Mouse (Mus musculus) cerebellum, adult 11-12 months (tissue): ENCODE results near the gene Slc9a9.
"Not testable (repeated sequence)": the region's sequence is repeated elsewhere in the genome, so short reads cannot be mapped to it uniquely, and the experiment has no call there.

Experiments used
- DNase-seq: peaks from one replicate; pipeline ENCODE4 v3.0.0; 2022

Gene Slc9a9

DNA sequence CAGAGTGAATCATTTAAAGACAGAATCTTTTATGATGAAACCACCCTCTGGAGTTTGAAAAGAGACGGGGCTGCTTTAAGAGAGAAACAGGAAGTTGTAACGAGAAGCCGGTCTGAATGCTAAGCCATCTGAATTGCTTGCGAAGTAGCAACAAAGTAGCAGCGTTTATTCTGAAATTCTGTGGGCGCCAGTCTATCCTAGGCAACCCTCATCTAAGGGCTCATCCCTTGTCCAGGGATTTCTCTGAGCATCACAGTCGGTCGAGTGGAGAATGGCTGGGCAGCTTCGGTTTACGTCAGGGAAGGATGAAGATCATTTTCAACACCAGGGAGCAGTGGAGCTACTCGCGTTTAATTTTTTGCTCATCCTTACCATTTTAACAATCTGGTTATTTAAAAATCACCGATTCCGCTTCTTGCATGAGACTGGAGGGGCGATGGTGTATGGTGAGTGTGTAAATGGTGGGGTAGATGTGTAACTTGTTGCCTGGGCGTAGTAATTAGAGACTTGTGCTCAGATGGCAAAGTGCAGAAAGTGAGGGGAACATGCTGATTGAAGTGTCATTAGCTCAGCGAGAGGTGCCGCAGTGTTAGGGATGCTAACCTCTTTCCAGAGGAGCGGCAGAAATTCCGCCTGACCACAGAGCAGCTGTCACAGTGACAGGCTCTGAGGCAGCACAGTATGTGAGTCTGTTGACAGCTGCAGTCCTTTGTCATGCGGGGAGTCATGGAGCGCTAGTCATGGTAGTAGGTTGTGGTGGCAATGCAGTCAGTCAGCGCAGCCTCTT is at the start of gene Slc9a9:
Gene Slc9a9 (plus strand): TSS at position 119 of the 787 bp plus-strand sequence.
- peak; percentile 43 for DNase-seq

GRCm38 (mm10) chr9:94620342-94620741 is 49.4 kb upstream of the Slc9a9 start:
- DNase-seq, result no peak

GRCm38 (mm10) chr9:94620846-94621245 is 48.9 kb upstream of the Slc9a9 start:
- no peak for DNase-seq

- no peak for DNase-seq
Measured at GRCm38 (mm10) chr9:94621902-94622301, 47.8 kb upstream of the Slc9a9 start.

DNA sequence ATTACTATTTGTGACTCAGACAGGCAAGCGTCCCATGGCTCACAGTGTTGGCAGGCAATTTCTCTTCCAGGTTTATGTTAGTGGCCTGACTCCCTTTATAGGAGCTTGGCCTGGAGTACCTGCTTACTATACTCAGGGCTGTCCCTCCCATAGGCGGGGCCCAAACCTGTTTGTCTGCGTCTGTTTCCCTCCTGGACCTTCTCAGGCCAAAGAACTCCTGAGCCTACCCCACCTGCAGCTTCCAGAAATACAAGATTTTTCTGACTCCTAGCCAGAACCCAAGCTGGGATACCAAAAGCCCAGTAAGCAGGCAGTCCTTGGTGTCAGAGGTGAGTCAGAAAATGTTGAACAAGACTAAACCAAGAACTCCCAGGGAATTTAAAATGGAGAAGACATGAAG is 43.0 kb upstream of the Slc9a9 start:
- DNase-seq, result no peak

GRCm38 (mm10) chr9:94628948-94629347 is 40.8 kb upstream of the Slc9a9 start:
- no peak for DNase-seq

GRCm38 (mm10) chr9:94634275-94634674 is 35.4 kb upstream of the Slc9a9 start:
- not testable (repeated sequence) for DNase-seq

GRCm38 (mm10) chr9:94645631-94646030 is 24.1 kb upstream of the Slc9a9 start:
- DNase-seq, result no peak

- DNase-seq, result no peak
Measured at GRCm38 (mm10) chr9:94647425-94647824, 22.3 kb upstream of the Slc9a9 start.

- DNase-seq, result no peak
Measured at GRCm38 (mm10) chr9:94649991-94650390, 19.7 kb upstream of the Slc9a9 start.

DNA sequence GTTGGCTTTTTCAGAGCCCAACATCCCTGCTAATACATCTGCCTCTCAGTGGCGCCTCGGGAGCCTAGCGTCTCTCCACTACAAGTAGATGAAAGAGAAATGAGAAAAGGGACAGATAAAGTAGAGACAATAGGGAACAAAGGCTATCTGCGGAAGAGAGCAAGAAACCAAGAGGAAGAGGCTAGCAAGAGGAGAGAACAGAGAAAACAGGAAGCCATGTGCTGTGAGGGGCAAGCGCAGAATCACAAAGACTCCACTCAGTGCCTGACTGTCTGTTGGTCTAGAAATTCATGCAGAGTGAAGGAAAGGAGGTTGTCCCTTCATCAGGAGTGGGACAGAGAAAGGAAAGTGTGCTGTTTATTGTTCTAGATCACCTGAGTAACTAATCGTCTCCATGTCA is 16.5 kb upstream of the Slc9a9 start:
- no peak for DNase-seq

- DNase-seq, result no peak
Measured at GRCm38 (mm10) chr9:94653827-94654226, 15.9 kb upstream of the Slc9a9 start.

DNA sequence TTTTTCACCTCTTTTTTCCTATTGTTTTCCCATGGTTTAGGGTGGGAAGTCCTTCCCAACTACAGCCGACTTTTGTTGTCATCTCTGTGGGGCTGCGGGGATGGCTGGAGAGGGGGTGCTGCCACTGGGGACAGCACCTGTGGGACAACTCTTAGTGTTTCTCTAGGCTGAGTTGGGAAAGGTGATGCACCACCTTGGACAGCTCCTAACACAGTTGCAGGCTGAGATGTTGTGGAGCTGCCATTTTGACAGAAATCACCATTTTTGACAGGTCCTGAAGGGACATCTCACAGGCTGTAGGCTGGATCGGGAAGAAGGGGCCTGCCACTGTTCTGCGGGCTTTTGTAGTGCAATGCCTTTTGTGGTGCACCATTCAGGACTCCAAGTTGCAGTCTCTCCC is 13.4 kb upstream of the Slc9a9 start:
- DNase-seq, result no peak

DNA sequence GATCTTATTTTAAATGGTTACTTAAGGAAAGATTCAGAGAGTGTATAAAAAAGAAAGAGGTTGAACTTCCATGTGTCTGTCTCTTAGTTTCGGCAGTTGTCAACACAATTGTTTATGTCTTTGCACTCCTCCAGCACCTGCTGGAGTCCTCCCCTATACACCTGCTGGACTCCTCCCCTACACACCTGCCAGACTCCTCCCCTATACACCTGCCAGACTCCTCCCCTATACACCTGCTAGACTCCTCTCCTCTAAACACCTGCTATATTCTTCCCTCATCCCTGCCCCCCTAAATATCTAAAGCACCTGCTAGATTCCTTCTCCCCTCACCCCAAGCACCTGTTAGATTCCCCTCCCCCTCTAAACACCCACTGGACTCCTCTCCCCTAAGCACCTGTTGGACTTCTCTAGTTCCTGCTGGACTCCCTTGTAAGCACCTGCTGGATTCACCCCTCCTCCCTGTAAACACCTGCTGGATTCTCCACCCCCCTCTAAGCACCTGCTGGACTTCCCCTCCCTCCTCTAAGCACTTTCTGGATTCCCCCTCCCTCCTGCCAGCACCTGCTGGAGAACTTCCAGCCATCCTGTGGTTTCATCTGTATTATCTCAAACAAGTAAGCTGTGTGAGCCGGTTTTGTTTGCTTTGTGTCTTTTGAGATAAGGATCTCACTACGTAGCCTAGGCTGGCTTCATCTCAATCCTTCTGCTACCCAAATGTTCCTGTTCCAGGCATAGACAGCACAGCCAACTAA is 10.1 kb upstream of the Slc9a9 start:
- DNase-seq, result no peak

DNA sequence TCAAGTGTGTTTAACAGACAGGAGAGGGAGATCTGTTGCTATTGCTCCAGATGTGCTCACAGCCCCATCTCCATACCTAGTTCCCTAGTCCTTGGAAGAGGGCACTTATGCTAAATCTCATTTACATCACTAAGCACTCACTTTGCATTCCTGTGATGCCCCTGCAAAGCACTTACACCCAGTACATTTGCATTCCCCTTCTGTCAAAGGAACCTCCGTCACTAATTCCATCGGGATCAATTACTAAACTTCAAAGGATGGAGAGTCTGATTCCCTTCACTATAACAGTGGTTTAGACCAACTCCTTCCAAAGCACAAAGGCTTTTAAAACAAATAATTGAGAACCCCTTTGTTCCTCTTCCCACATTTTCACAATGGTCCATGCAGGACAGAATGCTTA is 7.9 kb upstream of the Slc9a9 start:
- no peak for DNase-seq

DNA sequence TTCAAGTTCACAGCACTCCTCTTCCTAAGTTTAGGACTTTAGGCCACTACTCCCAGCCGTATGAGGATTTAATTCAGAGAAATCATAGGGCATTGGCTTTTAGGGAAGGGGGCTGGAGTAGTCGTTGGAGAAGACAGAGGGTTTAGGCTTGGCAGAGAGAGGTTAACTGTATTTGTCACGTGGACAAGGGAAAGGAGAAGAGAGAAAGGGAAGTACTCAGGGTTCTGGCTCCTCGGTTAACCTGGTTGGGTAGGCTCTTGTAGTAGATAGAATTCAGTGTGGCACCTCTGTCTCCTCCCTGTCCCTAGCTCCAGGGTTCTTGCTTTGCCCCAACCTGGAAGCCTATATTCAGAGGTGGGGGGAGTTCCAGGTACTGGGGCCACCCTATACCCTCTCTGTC is 4.5 kb upstream of the Slc9a9 start:
- DNase-seq, result no peak

DNA sequence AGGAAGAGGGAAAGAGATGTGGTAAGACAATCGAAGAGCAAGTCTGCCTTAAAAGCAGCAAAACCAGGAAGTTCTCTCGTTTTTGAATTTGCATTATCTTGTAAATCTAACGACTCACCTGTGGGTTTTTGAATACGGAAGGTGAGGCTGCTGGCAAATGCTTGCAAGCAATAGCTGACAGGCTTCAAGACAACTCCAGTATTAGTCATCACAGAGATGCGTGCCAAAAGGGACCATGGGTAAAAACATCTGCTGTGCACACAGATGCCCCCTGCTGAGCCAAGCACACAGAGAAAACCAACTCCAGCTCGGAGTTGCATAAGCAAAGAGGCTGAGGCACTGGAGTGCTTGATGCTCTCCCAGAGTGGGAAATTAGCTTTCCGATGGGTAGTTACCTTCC is 1.1 kb upstream of the Slc9a9 start:
- DNase-seq, result peak; percentile 18

GRCm38 (mm10) chr9:94670704-94671103 is 995 bp downstream of the Slc9a9 start:
- DNase-seq, result no peak

DNA sequence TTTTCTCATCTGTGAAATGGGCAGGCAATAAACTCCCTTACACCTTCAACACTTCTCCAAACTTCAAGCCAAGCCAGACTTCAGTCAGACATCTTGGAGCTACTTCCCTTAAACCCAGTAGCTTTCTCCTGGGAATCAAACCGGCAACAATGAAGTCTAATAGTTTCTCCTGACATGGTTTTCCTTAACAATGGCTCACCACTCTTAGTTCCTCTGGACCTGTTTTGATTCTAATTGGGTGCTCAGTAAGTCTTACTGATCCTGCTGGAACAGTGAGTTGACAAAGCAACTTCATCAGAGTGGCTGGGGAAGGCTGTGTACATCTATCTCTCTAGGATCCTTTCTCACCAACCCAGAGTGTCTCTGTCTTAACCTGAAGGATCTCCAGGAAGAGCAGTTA is 5.0 kb downstream of the Slc9a9 start:
- no peak for DNase-seq

GRCm38 (mm10) chr9:94678021-94678655 is 8.4 kb downstream of the Slc9a9 start:
- no peak for DNase-seq

DNA sequence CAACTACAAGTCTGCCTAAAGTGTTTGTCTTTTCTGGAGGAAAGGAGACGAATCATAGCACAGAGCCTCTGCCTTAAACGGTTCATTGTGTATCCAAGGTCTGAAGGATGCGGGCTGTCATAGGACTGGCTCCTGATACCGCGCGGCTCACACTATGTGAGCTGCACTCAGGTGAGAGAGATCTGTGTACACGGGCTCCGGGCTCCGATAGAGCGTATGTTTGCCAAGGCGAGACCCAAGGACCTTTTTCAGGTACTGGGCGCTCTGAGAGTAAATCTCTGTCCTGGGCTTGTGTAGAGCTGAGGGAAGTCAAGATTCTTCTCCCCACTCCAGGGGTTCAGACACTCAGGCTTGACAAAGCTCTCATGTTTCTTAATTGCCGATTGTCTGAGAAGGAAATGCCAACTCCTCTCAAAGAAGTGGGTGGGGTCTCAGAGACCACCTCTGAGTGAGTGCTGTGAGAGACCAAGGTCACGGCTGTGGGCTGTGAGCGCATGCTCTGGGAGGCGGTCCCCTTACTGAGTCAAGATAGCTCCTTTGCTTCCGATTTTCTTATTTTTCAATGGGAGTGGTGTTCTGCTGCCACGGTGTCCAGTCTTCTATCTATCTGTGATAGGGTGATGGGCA is 10.9 kb downstream of the Slc9a9 start:
- DNase-seq, result no peak

GRCm38 (mm10) chr9:94681095-94681487 is 11.4 kb downstream of the Slc9a9 start:
- peak; percentile 72 for DNase-seq

DNA sequence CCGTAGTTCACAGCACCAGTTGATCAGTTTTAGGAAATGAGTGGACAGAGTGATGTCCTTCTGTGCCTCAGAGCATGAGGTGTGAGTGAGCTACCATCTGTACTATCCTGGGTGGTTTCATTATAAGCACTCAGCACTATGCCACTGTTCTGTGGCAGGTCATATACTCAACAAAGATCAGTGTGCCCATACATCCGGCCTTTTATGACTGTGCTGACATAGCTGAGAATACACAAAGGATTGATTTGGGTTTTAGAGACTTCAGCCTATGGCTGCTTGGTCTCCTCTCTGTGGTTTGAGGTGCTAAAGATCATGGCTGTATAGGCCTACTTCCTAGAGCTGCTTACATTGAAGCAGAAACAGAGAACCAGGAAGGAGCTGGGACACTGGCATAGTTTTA is 12.6 kb downstream of the Slc9a9 start:
- DNase-seq, result no peak
